In genomic region chr4:82338930-82339329, GRCm38 (mm10) we compare ENCODE assay signal across 10 mouse cellular contexts.
DNase-seq lines count a peak whose midpoint lies in the region; ATAC-seq and TF ChIP-seq lines count a peak whose summit lies in the region.
"Had no signal": no experiment of that assay in that cellular context is flagged by ENCODE, and none has a peak within 500 bp of the region (broad histone marks: within the 10 kb centered on the region; RNA-seq: fewer than 3 reads in every experiment).

No protein-coding gene starts in this region.

- peak overlapping the region; percentile 54 for H3K27ac ChIP-seq in heart, adult 2 months
- H3K27ac ChIP-seq in kidney, embryonic 16.5 days (ENCODE audit: low read length) = peak overlapping the region; percentile 10; the same call in 1 of the 2 replicates
- H3K27ac ChIP-seq in embryonic facial prominence, embryonic 14.5 days (replicated peaks; ENCODE audit: low read depth, low read length) = peak overlapping the region; percentile 70
- H3K27ac ChIP-seq: kidney, postnatal 0 days had no signal

- no peak overlapping the region for H3K4me2 ChIP-seq in kidney, embryonic 16.5 days (replicated peaks; ENCODE audit: low read depth, low read length)
- no peak overlapping the region for H3K4me2 ChIP-seq in embryonic facial prominence, embryonic 14.5 days (ENCODE audit: low read depth, low read length)

- no peak for ATAC-seq in kidney, embryonic 16.5 days (ENCODE audit: low FRiP score, low TSS enrichment)
- ATAC-seq in embryonic facial prominence, embryonic 14.5 days (ENCODE audit: low read depth) = no peak

- H3K9me3 ChIP-seq in kidney, embryonic 16.5 days (ENCODE audit: low read length) = no peaks in the 10 kb centered on the region
- no peaks in the 10 kb centered on the region for H3K9me3 ChIP-seq in embryonic facial prominence, embryonic 14.5 days (ENCODE audit: control insufficient read depth, low read length)

- TF ChIP-seq POLR2A in heart, adult 2 months (IDR thresholded peaks at IDR 0.05; ENCODE audit: insufficient read depth, low read depth, low read length) = no peak

- H3K9ac ChIP-seq in heart, adult 2 months (ENCODE audit: low read depth, low read length) = no peak overlapping the region
- H3K9ac ChIP-seq in kidney, embryonic 16.5 days (replicated peaks; ENCODE audit: low read length) = no peak overlapping the region
- H3K9ac ChIP-seq in embryonic facial prominence, embryonic 14.5 days (ENCODE audit: low read depth, low read length) = no peak overlapping the region

- DNase-seq in heart, adult 2 months = no peak
- no peak for DNase-seq in heart, adult 18-20 months
- DNase-seq in kidney, adult 18-20 months = no peak
- peak; percentile 54 for DNase-seq in brain, adult 2 months (ENCODE audit: low read depth, low spot score)
- no peak for DNase-seq in embryonic facial prominence, embryonic 14.5 days (ENCODE audit: low spot score)
- DNase-seq in ovary, postnatal 36 days (ENCODE audit: low spot score) = no peak
- DNase-seq: left cerebral cortex, postnatal 4 days; thymus, adult 18-20 months had no signal

- no peak for TF ChIP-seq EP300 in heart, adult 2 months (IDR thresholded peaks at IDR 0.05; ENCODE audit: insufficient read depth, low read depth, low read length)

- no peaks in the 10 kb centered on the region for H3K27me3 ChIP-seq in heart, adult 2 months (ENCODE audit: control insufficient read depth, insufficient read depth, low read length)
- no peaks in the 10 kb centered on the region for H3K27me3 ChIP-seq in kidney, embryonic 16.5 days (ENCODE audit: insufficient read depth, low read length)
- no peaks in the 10 kb centered on the region for H3K27me3 ChIP-seq in embryonic facial prominence, embryonic 14.5 days (replicated peaks; ENCODE audit: control insufficient read depth, insufficient read depth, low read length)

- no peak for TF ChIP-seq CTCF in heart, adult 2 months (IDR thresholded peaks at IDR 0.05)

- H3K4me3 ChIP-seq in heart, adult 2 months = no peak overlapping the region
- no peak overlapping the region for H3K4me3 ChIP-seq in kidney, embryonic 16.5 days (ENCODE audit: low read length)
- no peak overlapping the region for H3K4me3 ChIP-seq in embryonic facial prominence, embryonic 14.5 days (ENCODE audit: low read depth, low read length)

- no peaks in the 10 kb centered on the region; the same call in 1 of the 2 replicates for H3K79me2 ChIP-seq in heart, adult 2 months (replicated peaks; ENCODE audit: control insufficient read depth, insufficient read depth, low read length)

- 64% methylated on average over 6 of the region's 6 CpGs for WGBS in heart, adult 2 months
- 74% methylated on average over 6 of the region's 6 CpGs for WGBS in kidney, embryonic 16.5 days
- 60% methylated on average over 6 of the region's 6 CpGs for WGBS in embryonic facial prominence, embryonic 14.5 days

- intact Hi-C loops in heart, adult 2 months (cut with DNase I) = no loop called here

- peaks cover 24% of the 10 kb centered on the region for H3K36me3 ChIP-seq in heart, adult 2 months (ENCODE audit: control insufficient read depth, insufficient read depth, low read length)
- no peaks in the 10 kb centered on the region for H3K36me3 ChIP-seq in kidney, embryonic 16.5 days (ENCODE audit: insufficient read depth, low read length)
- H3K36me3 ChIP-seq in embryonic facial prominence, embryonic 14.5 days (ENCODE audit: control insufficient read depth, insufficient read depth, low read length) = 0 out of 2 replicates have a peak, but pooled peaks cover 6% of the 10 kb centered on the region

- H3K4me1 ChIP-seq in heart, adult 2 months (ENCODE audit: control insufficient read depth, insufficient read depth, low read length) = peaks cover 6% of the 10 kb centered on the region
- peaks cover 7% of the 10 kb centered on the region; the same call in 1 of the 2 replicates for H3K4me1 ChIP-seq in kidney, embryonic 16.5 days (ENCODE audit: insufficient read depth, low read length)
- peaks cover 22% of the 10 kb centered on the region for H3K4me1 ChIP-seq in embryonic facial prominence, embryonic 14.5 days (ENCODE audit: control insufficient read depth, insufficient read depth, low read length)

Comparison
In these comparisons a context has a peak if more than half of its experiments do, and no peak if none do; other contexts are left out.
1. H3K27ac ChIP-seq: peak in every context shown above with its lines; median percentile 70 in embryonic facial prominence, embryonic 14.5 days; 54 in heart, adult 2 months; 10 in kidney, embryonic 16.5 days.